Mouse (Mus musculus) spleen, adult 2 months (tissue): ENCODE measurements around the gene Tspan17. TPM values are rescaled to one million over a fixed set of nuclear protein-coding genes. Genes with fewer than 3 reads are reported as not detected.

Experiments
- DNase-seq, 2 experiments: peaks; one replicate each; pipeline versions ENCODE4 v3.0.0 to v3.0.0-alpha.2; 2012 to 2021; ENCODE audit warnings: low spot score in 2 of 2, low read depth in 1 of 2
- H3K27ac ChIP-seq: fragments of 200-500 bp; 2 replicates; pipeline ENCODE4 v1.5.1; 2012; ENCODE audit warnings: low read length, inconsistent platforms; ENCODE audit not compliant: insufficient read depth
- H3K27me3 ChIP-seq: fragments of 200-500 bp; 2 replicates; pipeline ENCODE4 v1.6.1; 2012; ENCODE audit warnings: mild to moderate bottlenecking, moderate library complexity, low read length, inconsistent platforms; ENCODE audit not compliant: control insufficient read depth, insufficient read depth
- H3K36me3 ChIP-seq: fragments of 200-500 bp; 2 replicates; pipeline ENCODE4 v1.6.1; 2012; ENCODE audit warnings: mild to moderate bottlenecking, low read length, inconsistent platforms; ENCODE audit not compliant: control insufficient read depth, insufficient read depth
- H3K4me1 ChIP-seq: fragments of 200-500 bp; 2 replicates; pipeline ENCODE4 v1.6.1; 2011; ENCODE audit warnings: inconsistent platforms; ENCODE audit not compliant: control insufficient read depth, insufficient read depth, insufficient read length
- H3K4me3 ChIP-seq: fragments of 200-500 bp; 2 replicates; pipeline ENCODE4 v1.5.1; 2011; ENCODE audit warnings: mild to moderate bottlenecking, inconsistent platforms; ENCODE audit not compliant: insufficient read depth, insufficient read length; ENCODE audit errors: extremely low read depth
- CTCF ChIP-seq: fragments of 200-500 bp; IDR thresholded peaks from 2 replicates; pipeline ENCODE4 v1.5.1; 2011; ENCODE audit warnings: mild to moderate bottlenecking, inconsistent platforms; ENCODE audit not compliant: insufficient read depth, insufficient read length, insufficient replicate concordance; ENCODE audit errors: extremely low read depth
- POLR2A ChIP-seq: fragments of 200-500 bp; IDR thresholded peaks from 2 replicates; pipeline ENCODE4 v1.6.1; 2011; ENCODE audit warnings: low read depth, low read length, inconsistent platforms
- WGBS: fragments of 180-500 bp; shearing (Covaris S2); methylation state at CpG from one replicate; pipeline ENCODE4 v1.1.7; 2018; 5-methylcytosine and 5-hydroxymethylcytosine counted together
- polyA plus RNA-seq: library from polyadenylated mRNA; depleted of rRNA; stranded (reverse); fragments of >200 nt; gene quantifications from 2 replicates; pipeline ENCODE4 v1.2.3, GENCODE M21; 2012

Tspan17 gene
- polyA plus RNA-seq, 1 experiment, result 6.2 TPM

DNA sequence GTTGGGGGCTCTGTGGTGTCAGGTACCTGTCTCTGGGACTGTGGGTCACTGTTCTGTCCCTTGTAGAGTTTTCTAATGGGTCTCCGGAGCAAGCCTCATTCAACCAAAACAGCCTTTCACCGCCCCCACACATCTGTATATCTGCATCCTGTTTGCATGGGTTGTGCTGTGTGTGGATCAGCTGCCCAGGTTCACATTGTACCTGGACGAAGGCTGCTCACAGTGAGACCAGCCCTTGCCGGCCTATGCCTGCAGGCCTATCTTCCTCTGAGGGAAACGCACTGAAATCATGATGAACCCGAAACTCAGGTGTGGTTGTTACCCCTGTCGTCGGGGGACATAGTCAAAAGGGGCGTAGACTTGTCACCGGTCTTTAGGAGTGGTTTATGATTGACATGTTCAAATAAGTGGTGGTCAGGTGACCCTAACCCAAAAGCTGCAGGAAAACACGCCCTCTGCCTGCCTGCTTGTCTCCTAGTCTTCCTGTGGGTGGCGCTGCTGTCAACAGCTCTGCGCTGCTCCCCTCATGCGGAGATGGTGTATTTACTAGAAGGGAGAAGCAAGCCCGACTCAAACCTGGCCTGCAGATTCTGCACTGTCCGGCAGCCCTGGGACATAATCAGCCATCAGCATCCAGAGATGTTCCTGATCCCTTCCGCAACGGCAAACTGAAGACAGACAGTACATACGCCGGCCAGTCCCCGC, 16.1 kb downstream of the Tspan17 start:
- H3K4me3 ChIP-seq, result no peak overlapping the region
- no peak overlapping the region for H3K27ac ChIP-seq
- no peak for DNase-seq
- 50% methylated on average over 21 of the region's 21 CpGs for WGBS
- no peaks in the 10 kb centered on the region for H3K4me1 ChIP-seq
- H3K27me3 ChIP-seq, result no peaks in the 10 kb centered on the region
- TF ChIP-seq CTCF (peak; percentile 6; the same call in 1 of the 2 replicates), POLR2A (no peak)
- no peaks in the 10 kb centered on the region for H3K36me3 ChIP-seq

DNA sequence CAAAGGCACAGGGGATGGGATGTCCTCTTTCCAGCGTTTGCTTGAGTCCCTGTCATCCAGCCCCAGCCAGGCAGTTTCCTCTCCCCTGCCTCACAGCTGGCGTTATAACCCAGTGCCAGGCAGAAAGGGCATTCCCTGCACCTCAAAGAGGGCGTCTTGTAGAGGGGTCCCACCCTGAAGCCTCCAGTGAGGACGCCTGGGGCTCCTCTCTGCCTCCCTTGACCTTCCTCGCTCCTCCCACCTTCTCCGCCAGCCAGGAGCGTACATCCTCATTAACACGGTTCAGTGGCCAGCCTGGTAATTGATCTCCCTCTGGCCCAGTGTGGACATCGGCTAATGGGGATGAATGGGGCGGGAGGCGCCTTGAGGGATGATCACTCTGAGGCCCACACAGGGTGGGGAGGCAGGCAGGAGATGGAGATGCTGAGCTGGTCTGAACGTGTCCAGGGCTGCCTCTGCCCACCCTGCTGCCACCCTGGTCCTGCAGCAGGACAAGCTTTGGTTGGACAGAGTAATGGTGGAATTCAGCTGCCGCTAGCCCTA, 17.3 kb downstream of the Tspan17 start:
- H3K36me3 ChIP-seq, result no peaks in the 10 kb centered on the region
- H3K27ac ChIP-seq, result no peak overlapping the region
- DNase-seq, result no peak
- no peak overlapping the region for H3K4me3 ChIP-seq
- no peaks in the 10 kb centered on the region for H3K4me1 ChIP-seq
- TF ChIP-seq POLR2A (no peak), CTCF (no peak)
- no peaks in the 10 kb centered on the region for H3K27me3 ChIP-seq
- 54% methylated on average over 13 of the region's 13 CpGs for WGBS

DNA sequence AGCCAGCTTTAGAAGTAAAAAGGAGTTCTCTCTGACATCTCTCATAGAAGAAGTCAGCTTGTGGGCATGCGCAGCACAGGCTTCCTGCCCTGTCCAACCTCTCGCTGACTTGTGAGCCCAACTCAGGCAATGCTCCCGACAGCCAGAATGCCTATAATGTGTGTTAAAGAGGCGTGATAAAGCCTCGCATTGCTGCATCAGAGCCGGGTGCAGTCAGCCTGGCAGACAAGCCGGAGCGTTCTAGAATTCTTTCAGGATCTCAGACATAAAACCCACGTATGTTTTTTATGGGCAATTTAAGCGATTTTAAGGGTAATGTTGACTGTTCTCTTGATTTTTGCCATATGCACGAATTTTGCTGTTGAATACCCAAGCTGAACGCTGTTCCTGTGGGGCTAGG, 18.9 kb downstream of the Tspan17 start:
- no peak for TF ChIP-seq POLR2A
- no peak for TF ChIP-seq CTCF
- no peaks in the 10 kb centered on the region for H3K36me3 ChIP-seq
- WGBS, result 77% methylated on average over 12 of the region's 12 CpGs
- H3K4me3 ChIP-seq, result no peak overlapping the region
- no peaks in the 10 kb centered on the region for H3K4me1 ChIP-seq
- no peak for DNase-seq
- H3K27me3 ChIP-seq, result no peaks in the 10 kb centered on the region
- H3K27ac ChIP-seq, result no peak overlapping the region

DNA sequence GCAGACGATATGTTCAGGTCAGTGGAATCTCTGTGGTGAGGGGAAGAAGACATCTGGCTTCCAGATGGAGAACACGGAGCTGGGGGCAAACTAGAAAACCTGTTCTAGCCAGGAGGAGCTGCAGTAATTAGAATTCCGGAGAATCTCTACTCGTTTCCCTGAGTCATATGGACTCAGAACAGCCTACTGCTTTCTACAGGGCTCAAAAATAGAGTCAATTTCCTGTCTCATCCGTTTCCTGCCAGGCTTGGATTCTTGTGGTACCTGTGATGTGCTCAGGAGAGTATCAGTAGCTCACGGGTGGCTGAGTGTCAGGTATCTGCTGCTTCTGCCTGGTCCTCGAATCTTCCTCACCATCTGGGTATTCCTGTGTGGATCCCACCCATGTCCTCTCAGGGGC, 22.3 kb downstream of the Tspan17 start:
- TF ChIP-seq CTCF (no peak), POLR2A (no peak)
- Histone ChIP-seq H3K36me3 (no peaks in the 10 kb centered on the region), H3K4me3 (no peak overlapping the region), H3K27me3 (no peaks in the 10 kb centered on the region), H3K27ac (no peak overlapping the region), H3K4me1 (no peaks in the 10 kb centered on the region)
- 54% methylated on average over 7 of the region's 7 CpGs for WGBS
- DNase-seq, result no peak

DNA sequence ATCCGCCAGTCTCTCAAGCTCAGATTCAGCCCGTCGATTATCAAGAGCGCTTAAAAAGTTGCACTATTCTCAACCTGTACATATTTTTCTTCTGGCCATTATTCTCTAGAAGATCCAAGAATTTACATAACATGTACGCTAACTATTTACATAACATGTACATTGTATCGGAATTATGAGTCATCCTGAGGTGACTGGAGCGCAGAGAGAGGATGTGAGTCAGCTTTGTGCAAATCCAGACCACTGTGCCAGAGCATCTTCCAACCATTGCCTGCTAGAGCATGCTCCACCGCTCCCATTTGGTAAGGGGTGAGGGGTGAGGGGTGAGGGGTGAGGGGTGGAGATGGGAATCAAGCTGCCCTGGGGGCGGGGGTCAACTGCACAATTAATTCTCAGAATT, 24.2 kb downstream of the Tspan17 start:
- Histone ChIP-seq H3K4me1 (no peaks in the 10 kb centered on the region), H3K27me3 (no peaks in the 10 kb centered on the region), H3K4me3 (no peak overlapping the region), H3K36me3 (no peaks in the 10 kb centered on the region), H3K27ac (no peak overlapping the region)
- WGBS, result 82% methylated on average over 9 of the region's 9 CpGs
- no peak for TF ChIP-seq CTCF
- TF ChIP-seq POLR2A, result no peak
- DNase-seq, result no peak

DNA sequence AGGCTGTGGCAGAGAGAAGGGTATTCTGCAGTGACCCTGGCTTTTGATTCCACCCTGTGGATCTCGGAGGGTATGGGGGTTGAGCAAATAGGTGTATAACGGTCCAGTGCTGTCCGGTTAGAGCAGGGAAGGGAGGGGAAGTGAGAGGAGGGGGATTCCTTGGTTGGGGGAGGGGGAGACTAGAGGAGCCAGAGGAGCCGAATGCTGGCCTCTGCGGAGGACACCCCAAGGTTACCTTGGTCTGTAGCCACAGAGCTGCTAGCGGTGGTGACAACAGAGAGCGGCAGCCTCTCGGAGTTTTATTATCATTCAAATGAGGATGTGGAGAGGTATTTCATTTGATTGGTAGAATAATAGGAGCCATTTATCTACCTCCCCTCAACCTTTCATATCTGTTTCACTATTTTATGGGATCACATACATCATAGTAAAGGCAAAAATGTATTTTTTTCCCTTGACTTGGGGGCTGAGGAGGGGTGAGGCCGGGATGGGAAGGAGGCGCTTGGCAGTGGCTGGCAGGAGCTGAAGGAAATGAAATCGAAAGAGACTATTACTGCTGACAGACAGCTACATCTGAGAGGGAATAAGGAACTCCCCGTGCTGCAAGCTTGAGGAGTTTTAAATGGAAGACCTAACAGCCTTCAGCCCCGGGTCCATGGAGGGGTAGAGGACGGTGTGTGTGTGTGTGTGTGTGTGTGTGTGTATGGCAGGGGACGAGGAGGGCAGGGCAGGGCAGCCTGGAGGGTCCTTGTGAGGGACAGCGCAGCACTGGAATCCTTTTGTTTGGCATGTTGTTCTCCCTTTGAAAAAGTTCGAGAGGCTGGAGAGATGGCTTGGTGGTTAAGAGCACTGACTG, 29.4 kb downstream of the Tspan17 start:
- H3K36me3 ChIP-seq, result no peaks in the 10 kb centered on the region
- no peaks in the 10 kb centered on the region for H3K27me3 ChIP-seq
- H3K4me1 ChIP-seq, result no peaks in the 10 kb centered on the region
- WGBS, result 37% methylated on average over 17 of the region's 17 CpGs
- TF ChIP-seq CTCF (no peak), POLR2A (no peak)
- DNase-seq, result no peak
- no peak overlapping the region for H3K4me3 ChIP-seq
- H3K27ac ChIP-seq, result no peak overlapping the region

DNA sequence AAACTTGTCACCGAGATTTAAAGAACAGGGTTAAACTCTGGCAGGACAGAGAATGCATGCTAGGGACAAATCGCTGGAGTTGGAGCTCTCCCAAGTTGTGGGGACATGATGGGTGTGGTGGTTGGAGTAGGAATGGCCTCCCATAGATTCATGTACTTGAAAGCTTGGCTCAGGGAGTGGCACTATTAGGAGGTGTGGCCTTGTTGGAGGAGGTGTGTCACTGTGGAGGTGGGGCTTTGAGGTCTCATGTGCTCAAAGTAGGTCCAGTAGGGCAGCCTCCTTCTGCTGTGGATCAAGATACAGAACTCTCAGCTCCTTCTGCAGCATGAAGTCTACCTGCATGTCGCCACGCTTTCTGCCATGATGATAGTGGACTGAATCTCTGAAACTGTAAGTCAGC, 31.9 kb downstream of the Tspan17 start:
- Histone ChIP-seq H3K4me1 (no peaks in the 10 kb centered on the region), H3K27me3 (no peaks in the 10 kb centered on the region; the same call in 1 of the 2 replicates), H3K27ac (no peak overlapping the region), H3K4me3 (no peak overlapping the region), H3K36me3 (no peaks in the 10 kb centered on the region)
- 83% methylated on average over 4 of the region's 4 CpGs for WGBS
- DNase-seq, result no peak
- TF ChIP-seq POLR2A (no peak), CTCF (no peak)
